Mouse (Mus musculus): ENCODE results near the gene Immp2l. TPM values are rescaled to one million over a fixed set of nuclear protein-coding genes. Genes with fewer than 3 reads are reported as not detected.

Immp2l gene
- total RNA-seq (2023), result 13.4 TPM

GRCm38 (mm10) chr12:41023511-41024421 is at the start of gene Immp2l:
Gene Immp2l (plus strand): TSS chr12:41024090.

GRCm38 (mm10) chr12:41486331-41486730 is 462.4 kb downstream of the Immp2l start, which contains the start of gene Lrrn3:
Gene Lrrn3 (minus strand): TSS chr12:41486431.

Data from CD4-positive naive resting alpha-beta T cell, adult 76 days (primary cell).